Mouse (Mus musculus): ENCODE measurements at regions not wholly inside any gene's neighbourhood (a gene's known extent, or its start where the extent isn't known, plus 50 kb on each side); places are given as distances from the start of the nearest gene placed in this dataset.
"Not testable (repeated sequence)": the region's sequence is repeated elsewhere in the genome, so short reads cannot be mapped to it uniquely, and the experiment has no call there.

GRCm38 (mm10) chr9:11206267-11206666 lies 301.7 kb upstream of the Cntn5 start:
- no peak for DNase-seq (ENCODE audit: low read depth, low spot score)

DNA sequence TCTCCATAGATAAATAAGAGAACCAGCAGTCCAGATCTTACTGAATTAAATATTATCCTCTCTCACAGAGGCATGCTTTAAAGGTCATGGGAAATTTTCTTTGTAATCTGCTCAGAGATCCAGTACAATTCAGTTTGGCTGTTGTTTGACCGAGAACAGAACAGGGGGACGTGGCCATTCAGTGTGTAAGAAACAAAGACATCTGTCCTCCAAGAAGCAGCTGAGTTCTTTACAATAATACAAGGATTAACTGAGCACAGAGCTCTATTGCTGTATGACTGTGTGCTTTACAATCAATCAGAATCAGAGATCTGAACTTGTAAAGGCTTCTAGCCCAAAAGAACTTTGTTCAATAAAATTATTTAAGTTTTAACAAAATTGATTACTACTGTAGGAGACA lies 287.6 kb upstream of the Cntn5 start:
- no peak for DNase-seq (ENCODE audit: low read depth, low spot score)

GRCm38 (mm10) chr9:11145799-11146198 lies 241.2 kb upstream of the Cntn5 start:
- no peak for DNase-seq (ENCODE audit: low read depth, low spot score)

- DNase-seq (ENCODE audit: low read depth, low spot score): no peak
These were observed 222.3 kb upstream of the Cntn5 start for GRCm38 (mm10) chr9:11126833-11127232.

DNA sequence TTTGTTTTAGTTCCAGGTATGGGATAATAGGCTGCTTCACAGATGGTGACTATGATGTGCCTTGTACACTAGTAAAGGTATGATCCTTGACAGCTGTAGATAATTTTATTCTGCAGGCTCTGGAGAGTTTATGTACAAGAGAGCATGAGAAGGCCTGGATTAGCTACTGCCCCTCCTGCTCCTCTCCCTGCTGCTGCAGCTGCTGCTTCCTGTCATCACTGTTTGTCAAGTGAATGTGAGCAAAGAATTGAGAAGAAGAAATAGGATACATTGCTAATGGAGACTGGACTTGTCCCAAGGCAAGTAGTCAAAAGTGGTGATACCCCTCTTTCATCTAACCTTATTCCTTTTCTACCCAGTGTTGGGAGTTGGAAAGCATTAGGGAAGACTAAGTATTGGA lies 214.6 kb upstream of the Cntn5 start:
- no peak for DNase-seq (ENCODE audit: low read depth, low spot score)

GRCm38 (mm10) chr9:11107828-11108227 lies 203.3 kb upstream of the Cntn5 start:
- not testable (repeated sequence) for DNase-seq (ENCODE audit: low read depth, low spot score)

- DNase-seq (ENCODE audit: low read depth, low spot score): not testable (repeated sequence)
These were observed 202.6 kb upstream of the Cntn5 start for GRCm38 (mm10) chr9:11107212-11107611.

- no peak for DNase-seq (ENCODE audit: low read depth, low spot score)
These were observed 201.7 kb upstream of the Cntn5 start for GRCm38 (mm10) chr9:11106268-11106667.

GRCm38 (mm10) chr9:11103448-11103847 lies 198.9 kb upstream of the Cntn5 start:
- no peak for DNase-seq (ENCODE audit: low read depth, low spot score)

DNA sequence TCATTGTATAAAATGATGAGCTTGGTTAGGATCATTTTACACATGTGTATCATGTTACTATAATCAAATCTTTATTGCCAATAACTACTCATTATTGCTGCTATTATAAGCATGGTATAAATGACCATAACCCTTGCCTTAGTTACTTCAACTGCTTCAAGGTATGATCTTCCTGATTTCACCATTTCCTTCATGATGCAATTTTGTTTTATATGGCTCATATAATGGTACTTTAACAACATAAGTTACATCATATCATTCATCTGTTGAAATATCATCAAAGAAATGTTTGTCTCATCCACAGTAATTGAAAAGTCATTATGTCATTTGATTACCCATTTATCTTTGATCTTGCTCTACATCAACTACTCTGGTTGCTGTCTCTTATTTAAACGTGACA lies 188.3 kb upstream of the Cntn5 start:
- no peak for DNase-seq (ENCODE audit: low read depth, low spot score)

DNA sequence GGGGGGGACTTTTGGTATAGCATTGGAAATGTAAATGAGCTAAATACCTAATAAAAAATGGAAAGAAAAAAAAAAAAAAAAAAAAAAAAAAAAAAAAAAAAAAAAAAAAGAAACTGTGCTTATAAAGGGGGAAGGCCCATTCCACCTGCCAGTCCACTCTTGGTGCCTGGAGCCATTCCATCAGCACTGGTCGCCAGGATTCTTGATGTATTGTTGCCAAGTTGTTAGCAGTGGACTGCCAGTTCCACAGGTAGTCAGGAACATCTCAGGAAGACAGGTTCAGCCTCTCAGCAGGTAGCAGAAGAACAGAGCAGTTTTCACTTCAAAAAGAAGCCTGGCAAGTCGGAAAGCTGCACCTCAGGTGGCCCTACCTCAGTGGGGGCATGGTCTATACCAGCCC lies 162.6 kb upstream of the Cntn5 start:
- DNase-seq (ENCODE audit: low read depth, low spot score): not testable (repeated sequence)

- no peak for DNase-seq (ENCODE audit: low read depth, low spot score)
These were observed 158.3 kb upstream of the Cntn5 start for GRCm38 (mm10) chr9:11062856-11063255.

All from A20 (cell line).